Mouse (Mus musculus): Measurements from ENCODE around the gene Cyb5r3.

Gene Cyb5r3

GRCm38 (mm10) chr15:83107814-83108213 lies 64.6 kb downstream of the Cyb5r3 start:
- no peak for DNase-seq (ENCODE audit: extremely low read depth, low read depth, low spot score)

- no peak for DNase-seq (ENCODE audit: extremely low read depth, low read depth, low spot score)
Observed at GRCm38 (mm10) chr15:83106426-83106825, 66.0 kb downstream of the Cyb5r3 start.
